Mouse (Mus musculus) layer of hippocampus, postnatal 14 days (tissue): Measurements from ENCODE around the gene Madcam1. TPM values are rescaled to one million over a fixed set of nuclear protein-coding genes. Genes with fewer than 3 reads are reported as not detected.

Source experiments
- DNase-seq, 2 experiments: peaks; one replicate each; pipeline ENCODE4 v3.0.0; 2021 to 2022; ENCODE audit warnings: low spot score in 2 of 2, mixed read lengths in 1 of 2
- long read RNA-seq, 2 experiments: library from polyadenylated mRNA; stranded (forward); transcript quantifications; one replicate each; pipeline ENCODE4 v2.0.0; 2021
- total RNA-seq, 2 experiments: library from RNA; stranded (reverse); gene quantifications; 2 replicates each; pipeline ENCODE4 v1.2.3; 2021

Gene Madcam1
- total RNA-seq, result under 1 TPM in 1 of 2 experiments, not detected in 1; 0.37 TPM
- long read RNA-seq, experiment 1, result 0 reads
- long read RNA-seq, experiment 2, partial matches to known transcripts, result 0 of 1 reads
- long read RNA-seq, experiment 2, other reads (novel, unspliced or antisense), result 1 of 1 reads

GRCm38 (mm10) chr10:79664131-79664665 lies at the start of gene Madcam1:
Gene Madcam1, plus strand, starts transcription at chr10:79664559.
- DNase-seq, result peak in 1 of 2 experiments; percentile 56

GRCm38 (mm10) chr10:79615860-79616259 lies 48.5 kb upstream of the Madcam1 start:
- DNase-seq, result peak in 1 of 2 experiments; percentile 67

GRCm38 (mm10) chr10:79616376-79616775 lies 48.0 kb upstream of the Madcam1 start:
- no peak for DNase-seq

- DNase-seq, result no peak
Measured at GRCm38 (mm10) chr10:79623950-79624349, 40.4 kb upstream of the Madcam1 start.

- no peak for DNase-seq
Measured at GRCm38 (mm10) chr10:79625398-79625797, 39.0 kb upstream of the Madcam1 start.

- no peak for DNase-seq
Measured at GRCm38 (mm10) chr10:79626156-79626555, 38.2 kb upstream of the Madcam1 start.

- DNase-seq, result peak in 1 of 2 experiments; percentile 60
Measured at GRCm38 (mm10) chr10:79628377-79628776, 36.0 kb upstream of the Madcam1 start.

GRCm38 (mm10) chr10:79631432-79631831 lies 32.9 kb upstream of the Madcam1 start:
- peak; percentile 63 to 81 for DNase-seq

- DNase-seq, result no peak
Measured at GRCm38 (mm10) chr10:79633006-79633777, 31.2 kb upstream of the Madcam1 start.

GRCm38 (mm10) chr10:79636287-79636686 lies 28.1 kb upstream of the Madcam1 start:
- no peak for DNase-seq

- DNase-seq, result peak; percentile 82 to 86
Measured at GRCm38 (mm10) chr10:79637128-79638110, 26.9 kb upstream of the Madcam1 start, which contains the start of gene Shc2. Gene Shc2, minus strand, starts transcription at chr10:79637918.

GRCm38 (mm10) chr10:79638486-79639204 lies 25.7 kb upstream of the Madcam1 start:
- DNase-seq, result no peak

- DNase-seq, result no peak
Measured at GRCm38 (mm10) chr10:79645711-79646110, 18.6 kb upstream of the Madcam1 start, which contains the start of gene Odf3l2. Gene Odf3l2, minus strand, starts transcription at chr10:79645738.

GRCm38 (mm10) chr10:79649070-79649751 lies 15.1 kb upstream of the Madcam1 start:
- peak; percentile 76 to 88 for DNase-seq

GRCm38 (mm10) chr10:79652789-79653188 lies 11.6 kb upstream of the Madcam1 start:
- no peak for DNase-seq

GRCm38 (mm10) chr10:79654946-79655395 lies 9.4 kb upstream of the Madcam1 start:
- peak; percentile 72 to 74 for DNase-seq

- DNase-seq, result no peak
Measured at GRCm38 (mm10) chr10:79658829-79659228, 5.5 kb upstream of the Madcam1 start.

- DNase-seq, result no peak
Measured at GRCm38 (mm10) chr10:79660298-79660697, 4.1 kb upstream of the Madcam1 start.

GRCm38 (mm10) chr10:79661861-79662260 lies 2.5 kb upstream of the Madcam1 start:
- DNase-seq, result no peak

GRCm38 (mm10) chr10:79665051-79665450 lies 692 bp downstream of the Madcam1 start:
- DNase-seq, result no peak
